Mouse (Mus musculus) monocyte, adult 5-6 weeks (primary cell): Measurements from ENCODE around the gene Slc6a6. TPM values are rescaled to one million over a fixed set of nuclear protein-coding genes. Genes with fewer than 3 reads are reported as not detected.

Experiments used
- ATAC-seq: fragments of 153-309, 156-312 bp; replicated peaks from 2 replicates; pipeline ENCODE4 v1.8.0; 2017; ENCODE audit warnings: mild to moderate bottlenecking; ENCODE audit not compliant: low TSS enrichment, insufficient number of reproducible peaks, severe bottlenecking, poor library complexity, low FRiP score
- total RNA-seq: library from RNA; stranded (forward); fragments of 200-1000, 200-491, 200-594 nt; gene quantifications from 3 replicates; pipeline ENCODE4 v1.2.3, GENCODE M21; 2017

Gene Slc6a6
- total RNA-seq, 1 experiment from 2014 or later: 63.2 TPM

- no peak for ATAC-seq
Measured at GRCm38 (mm10) chr6:91807169-91807568, 123.3 kb downstream of the Slc6a6 start.

- ATAC-seq: no peak
Measured at GRCm38 (mm10) chr6:91808022-91808421, 124.2 kb downstream of the Slc6a6 start.

Other genes starting within 250 kb of the Slc6a6 start
- gene Chchd4, start 210.5 kb upstream of the Slc6a6 start, total RNA-seq: 3.8 to 6.3 TPM (median 6.2 TPM) in 3 replicates
- gene Tmem43, start 210.3 kb upstream of the Slc6a6 start, total RNA-seq: 54.7 to 56.1 TPM (median 55.3 TPM) in 3 replicates
- 35.3 to 58.5 TPM (median 37.1 TPM) in 3 replicates for gene Xpc, start 168.2 kb upstream of the Slc6a6 start, total RNA-seq
- 140 to 220 TPM (median 147 TPM) in 3 replicates for gene Lsm3, start 168.1 kb upstream of the Slc6a6 start, total RNA-seq
- not detected in 3 replicates for gene Grip2, start 143.2 kb downstream of the Slc6a6 start, total RNA-seq
- gene Ccdc174, start 194.0 kb downstream of the Slc6a6 start, total RNA-seq: 67.8 to 127 TPM (median 94.6 TPM) in 3 replicates
- gene 4930590J08Rik, start 218.8 kb downstream of the Slc6a6 start, total RNA-seq: 0.43 to 2.3 TPM in 2 of 3 replicates, not detected in the other